Comparison of ENCODE assay signal across 13 mouse cellular contexts in the genomic region with DNA sequence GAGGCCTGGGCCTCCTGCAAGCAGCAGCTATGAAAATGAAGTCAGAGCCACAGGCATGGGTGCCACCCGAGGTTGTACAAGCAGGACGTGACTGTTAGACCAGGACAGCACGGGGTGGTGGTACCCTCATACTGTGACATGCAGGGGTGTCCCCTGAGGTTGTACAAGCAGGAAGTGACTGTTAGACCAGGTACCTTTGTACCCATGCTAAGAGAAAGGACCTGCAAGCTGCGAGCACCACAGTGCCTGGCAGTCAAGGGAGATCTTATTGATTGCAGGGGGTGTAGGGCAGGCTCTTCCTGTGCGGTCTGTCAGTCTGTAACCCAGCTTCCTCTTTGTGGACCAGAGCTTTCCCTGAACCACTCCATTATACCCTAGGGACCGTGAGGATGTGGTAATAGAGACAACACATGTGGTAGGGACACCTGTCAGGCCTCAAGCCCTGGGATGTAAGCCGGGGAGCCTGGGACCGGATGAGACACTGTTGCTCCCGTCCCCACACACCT. TPM values are rescaled to one million over a fixed set of nuclear protein-coding genes. Genes with fewer than 3 reads are reported as not detected.
A peak's percentile ranks its signal among the peaks of the same experiment; 100 is the strongest.
DNase-seq lines count a peak whose midpoint lies in the region; ATAC-seq and TF ChIP-seq lines count a peak whose summit lies in the region.
"Had no signal": no experiment of that assay in that cellular context is flagged by ENCODE, and none has a peak within 500 bp of the region (broad histone marks: within the 10 kb centered on the region; RNA-seq: fewer than 3 reads in every experiment).

No protein-coding gene starts in this region.

- peaks cover 15 to 23% of the 10 kb centered on the region in 2 experiments for H3K36me3 ChIP-seq in CH12.LX (replicated peaks in 1 of 2; ENCODE audit: control insufficient read depth in 1 of 2, insufficient read depth in 1 of 2, low read length in 1 of 2)
- peaks cover 12% of the 10 kb centered on the region for H3K36me3 ChIP-seq in liver, embryonic 15.5 days (replicated peaks)

- no peak overlapping the region for H3K4me3 ChIP-seq in CH12.LX (replicated peaks in 1 of 3; ENCODE audit: low read depth in 2 of 3, low read length in 2 of 3, poor library complexity in 1 of 3)
- H3K4me3 ChIP-seq in liver, embryonic 15.5 days (replicated peaks), result no peak overlapping the region
- H3K4me3 ChIP-seq: erythroblast, embryonic 14.5 days; heart, embryonic 13.5 days had no signal

- no peak for TF ChIP-seq CTCF in CH12.LX (conservative IDR thresholded peaks at IDR 0.05 in 1 of 2, IDR thresholded peaks at IDR 0.05 in 1 of 2; ENCODE audit: low read depth in 2 of 2, low read length in 2 of 2)

- H3K27me3 ChIP-seq in CH12.LX (replicated peaks), result peaks cover 38% of the 10 kb centered on the region
- no peaks in the 10 kb centered on the region for H3K27me3 ChIP-seq in liver, embryonic 15.5 days
- H3K27me3 ChIP-seq: heart, embryonic 13.5 days; Patski had no signal

- DNase-seq in B cell, adult 2 months, result peak; percentile 78 to 82
- DNase-seq in CH12.LX (ENCODE audit: extremely low read depth), result peak; percentile 95
- DNase-seq in spleen, postnatal 10 days (ENCODE audit: low spot score in 2 of 2), result peak; percentile 45 to 65
- no peak for DNase-seq in kidney, postnatal 36 days
- no peak for DNase-seq in embryo, embryonic 9.5 days (ENCODE audit: extremely low spot score)
- no peak for DNase-seq in cerebellum, adult 18-20 months
- DNase-seq: cerebellum, postnatal 14 days; kidney, adult 18-20 months had no signal

- H3K9me3 ChIP-seq in CH12.LX (replicated peaks; ENCODE audit: low read length), result no peaks in the 10 kb centered on the region
- no peaks in the 10 kb centered on the region for H3K9me3 ChIP-seq in liver, embryonic 15.5 days (replicated peaks)
- H3K9me3 ChIP-seq: heart, embryonic 13.5 days had no signal

- TF ChIP-seq EP300 in CH12.LX (IDR thresholded peaks at IDR 0.05; ENCODE audit: low read length), result peak; percentile 69

- in situ Hi-C loops in CH12.LX (cut with MboI; ENCODE audit: low pct_ligation_motif_present, low pct_unique_long_range_greater_than_20kb, low sequenced_read_pairs), result no loop called here

- dilution Hi-C loops in CH12.LX (cut with MboI; ENCODE audit: extremely low pct_ligation_motif_present, extremely low pct_unique_long_range_greater_than_20kb, low sequenced_read_pairs), result no loop called here

- WGBS in liver, embryonic 15.5 days (ENCODE audit: insufficient replicate concordance), result 16% methylated on average over 9 of the region's 9 CpGs

- no peaks in the 10 kb centered on the region for H3K79me2 ChIP-seq in CH12.LX (replicated peaks; ENCODE audit: control insufficient read depth, extremely low read depth, insufficient read depth, poor library complexity, severe bottlenecking)

- TF ChIP-seq RAD21 in CH12.LX (IDR thresholded peaks at IDR 0.05; ENCODE audit: low read depth, low read length), result no peak

- peak; percentile 40 for ATAC-seq in liver, embryonic 15.5 days (ENCODE audit: insufficient read depth)
- ATAC-seq: Patski had no signal

- H3K4me2 ChIP-seq in CH12.LX (ENCODE audit: insufficient read depth, low read depth, poor library complexity, severe bottlenecking), result no peak overlapping the region; the same call in 1 of the 2 replicates
- H3K4me2 ChIP-seq in liver, embryonic 15.5 days, result no peak overlapping the region
- H3K4me2 ChIP-seq: heart, embryonic 13.5 days had no signal

- H3K4me1 ChIP-seq in CH12.LX (ENCODE audit: control insufficient read depth in 1 of 2, insufficient read depth in 2 of 2), result peaks cover 12 to 21% of the 10 kb centered on the region in 2 experiments
- H3K4me1 ChIP-seq in liver, embryonic 15.5 days (replicated peaks), result 0 out of 2 replicates have a peak, but pooled peaks cover 10% of the 10 kb centered on the region
- H3K4me1 ChIP-seq: heart, embryonic 13.5 days had no signal

- no peak for TF ChIP-seq POLR2A in CH12.LX (IDR thresholded peaks at IDR 0.05; ENCODE audit: low read depth, low read length)

- no peak overlapping the region for H3K9ac ChIP-seq in CH12.LX (ENCODE audit: insufficient read depth, low read depth)
- H3K9ac ChIP-seq in liver, embryonic 15.5 days, result no peak overlapping the region
- H3K9ac ChIP-seq: heart, embryonic 13.5 days had no signal

- no peak overlapping the region for H3K27ac ChIP-seq in CH12.LX (ENCODE audit: insufficient read depth, low read depth)
- no peak overlapping the region for H3K27ac ChIP-seq in liver, embryonic 15.5 days (replicated peaks)
- H3K27ac ChIP-seq: heart, embryonic 13.5 days had no signal

TF ChIP-seq in CH12.LX, 34 proteins besides CTCF, POLR2A, EP300 and RAD21:
- TF ChIP-seq ETS1 (conservative IDR thresholded peaks at IDR 0.05; ENCODE audit: low read depth, low read length), result peak; percentile 61; the same call in 1 of the 2 replicates
- TF ChIP-seq JUN (IDR thresholded peaks at IDR 0.05; ENCODE audit: insufficient read depth, low read depth, low read length), result no peak
- TF ChIP-seq RCOR1 (conservative IDR thresholded peaks at IDR 0.05; ENCODE audit: low read depth, low read length), result peak; percentile 65; the same call in 1 of the 2 replicates
- TF ChIP-seq ZMIZ1 (IDR thresholded peaks at IDR 0.05; ENCODE audit: low read depth, low read length), result no peak
- TF ChIP-seq KAT2A (IDR thresholded peaks at IDR 0.05; ENCODE audit: insufficient replicate concordance, low read length), result no peak
- peak; percentile 87; the same call in 1 of the 2 replicates for TF ChIP-seq MAFK (IDR thresholded peaks at IDR 0.05; ENCODE audit: insufficient replicate concordance, low read length)
- TF ChIP-seq MYC (IDR thresholded peaks at IDR 0.05; ENCODE audit: low read depth, low read length), result 0 out of 2 replicates have a peak, but pooled peaks have one; percentile 32
- TF ChIP-seq ZKSCAN1 (IDR thresholded peaks at IDR 0.05; ENCODE audit: borderline replicate concordance, low read depth, low read length), result no peak
- TF ChIP-seq HCFC1 (IDR thresholded peaks at IDR 0.05; ENCODE audit: low read depth, low read length), result no peak
- peak; percentile 81 for TF ChIP-seq TCF12 (IDR thresholded peaks at IDR 0.05; ENCODE audit: low read depth, low read length)
- peak; percentile 80 for TF ChIP-seq BHLHE40 (IDR thresholded peaks at IDR 0.05; ENCODE audit: low read depth, low read length)
- peak; percentile 20; the same call in 1 of the 2 replicates for TF ChIP-seq CHD2 (IDR thresholded peaks at IDR 0.05; ENCODE audit: low read length)
- no peak for TF ChIP-seq MXI1 (IDR thresholded peaks at IDR 0.05; ENCODE audit: low read depth, low read length)
- 0 out of 2 replicates have a peak, but pooled peaks have one; percentile 17 for TF ChIP-seq MAZ (IDR thresholded peaks at IDR 0.05; ENCODE audit: low read depth, low read length)
- no peak for TF ChIP-seq NRF1 (IDR thresholded peaks at IDR 0.05; ENCODE audit: low read depth, low read length)
- TF ChIP-seq MEF2A (IDR thresholded peaks at IDR 0.05; ENCODE audit: borderline replicate concordance, low read depth, low read length), result 0 out of 2 replicates have a peak, but pooled peaks have one; percentile 19
- TF ChIP-seq ELF1 (IDR thresholded peaks at IDR 0.05; ENCODE audit: low read depth, low read length), result 0 out of 2 replicates have a peak, but pooled peaks have one; percentile 17
- TF ChIP-seq MAX (IDR thresholded peaks at IDR 0.05; ENCODE audit: low read length), result peak; percentile 37; the same call in 1 of the 2 replicates
TF ChIP-seq in CH12.LX: peak in this region for 11.

RNA-seq across cellular contexts. Expression of gene Tedc1, which starts 11.9 kb away (rescaled TPM):
- total RNA-seq in CH12.LX (2012; rRNA removed) (14.0 and 16.2 TPM in 2 replicates), CH12.LX (2014; rRNA removed) (5.4 and 6.4 TPM in 2 replicates)
- polyA plus RNA-seq in CH12.LX (2012; ENCODE audit: insufficient read length, low read depth), result 9.0 and 9.8 TPM in 2 replicates
- polyA plus RNA-seq in liver, embryonic 15.5 days (2015; fragmentation: Nextera tagmentation; extraction: Ambion mirVana), result 11.3 and 11.5 TPM in 2 replicates
- total RNA-seq: gastrocnemius, adult 18-20 months had no signal

RNA-seq across cellular contexts. Expression of gene Tmem121, which starts 17.6 kb away (rescaled TPM):
- total RNA-seq in CH12.LX (2012; rRNA removed) (not detected in 2 replicates), CH12.LX (2014; rRNA removed) (not detected in 2 replicates)
- polyA plus RNA-seq in CH12.LX (2012; ENCODE audit: insufficient read length, low read depth), result not detected in 2 replicates
- 0.33 and 0.54 TPM in 2 replicates for polyA plus RNA-seq in liver, embryonic 15.5 days (2015; fragmentation: Nextera tagmentation; extraction: Ambion mirVana)
- polyA plus RNA-seq: erythroblast, embryonic 14.5 days had no signal

RNA-seq across cellular contexts. Expression of gene Crip1, which starts 22.0 kb away (rescaled TPM):
- total RNA-seq in CH12.LX (2012; rRNA removed) (61.5 and 77.2 TPM in 2 replicates), CH12.LX (2014; rRNA removed) (1.6 and 2.0 TPM in 2 replicates)
- 1.6 and 2.8 TPM in 2 replicates for polyA plus RNA-seq in CH12.LX (2012; ENCODE audit: insufficient read length, low read depth)
- 89.4 and 102 TPM in 2 replicates for polyA plus RNA-seq in liver, embryonic 15.5 days (2015; fragmentation: Nextera tagmentation; extraction: Ambion mirVana)

RNA-seq across cellular contexts. Expression of gene Crip2, which starts 28.0 kb away (rescaled TPM):
- total RNA-seq in CH12.LX (2012; rRNA removed) (6.8 and 7.7 TPM in 2 replicates), CH12.LX (2014; rRNA removed) (0.16 TPM in 1 of 2 replicates, not detected in the other)
- polyA plus RNA-seq in CH12.LX (2012; ENCODE audit: insufficient read length, low read depth), result 0.89 and 1.9 TPM in 2 replicates
- 45.1 and 51.5 TPM in 2 replicates for polyA plus RNA-seq in liver, embryonic 15.5 days (2015; fragmentation: Nextera tagmentation; extraction: Ambion mirVana)

Comparison
In these comparisons a context has a peak if more than half of its experiments do, and no peak if none do; other contexts are left out.
1. DNase-seq: peak in B cell, adult 2 months (2 of 2), CH12.LX (single experiment) and spleen, postnatal 10 days (2 of 2); none in kidney, postnatal 36 days (0 of 2), embryo, embryonic 9.5 days (single experiment) and cerebellum, adult 18-20 months (0 of 2).
2. RNA of gene Crip1, which starts 22.0 kb away (polyA plus RNA-seq): 89.4 to 102 TPM in liver, embryonic 15.5 days; 1.6 to 2.8 TPM in CH12.LX; every median in the first group is over 10 times any median in the second.